Mouse (Mus musculus): ENCODE measurements around the gene Spcs1. TPM values are rescaled to one million over a fixed set of nuclear protein-coding genes. Genes with fewer than 3 reads are reported as not detected.

The Spcs1 gene
- polyA plus RNA-seq, 1 experiment from 2014 or later = 260 TPM

DNA sequence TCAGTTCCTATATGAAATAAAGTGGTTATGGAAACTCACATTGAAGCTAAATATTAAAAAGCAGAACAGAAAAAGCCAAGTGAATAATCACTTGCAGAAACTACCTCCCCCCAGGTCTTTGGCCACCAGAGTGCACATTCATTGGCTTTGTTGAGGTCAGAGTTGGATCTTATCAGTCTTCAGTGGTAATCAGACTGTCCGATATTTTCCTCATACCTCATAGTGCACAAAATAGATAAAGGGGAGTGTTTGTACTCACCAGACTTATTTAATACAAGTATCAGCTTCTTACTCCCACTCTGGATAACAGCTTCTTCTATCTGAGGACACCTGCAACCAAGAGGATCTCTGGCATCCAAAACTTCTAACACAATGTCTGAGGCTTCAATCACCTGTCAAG lies 14.6 kb upstream of the Spcs1 start:
- Histone ChIP-seq H3K4me1 (ENCODE audit: control insufficient read depth, insufficient read depth, low read length) (peaks cover 14% of the 10 kb centered on the region), H3K9me3 (ENCODE audit: control insufficient read depth, low read length) (no peaks in the 10 kb centered on the region), H3K4me3 (ENCODE audit: low read depth, low read length) (no peak overlapping the region), H3K4me2 (ENCODE audit: low read depth) (no peak overlapping the region), H3K27ac (ENCODE audit: low read depth, low read length) (no peak overlapping the region), H3K36me3 (ENCODE audit: control insufficient read depth, insufficient read depth, low read length) (peaks cover 26% of the 10 kb centered on the region), H3K9ac (ENCODE audit: low read length) (no peak overlapping the region), H3K27me3 (ENCODE audit: control insufficient read depth, insufficient read depth, low read length) (no peaks in the 10 kb centered on the region)
- no peak for DNase-seq (ENCODE audit: low spot score)
- no peak for ATAC-seq (ENCODE audit: insufficient read depth, low FRiP score, low TSS enrichment)
- 89% methylated on average over 1 of the region's 1 CpGs for WGBS

GRCm38 (mm10) chr14:31013928-31014327 lies 12.5 kb upstream of the Spcs1 start:
- Histone ChIP-seq H3K9me3 (ENCODE audit: control insufficient read depth, low read length) (no peaks in the 10 kb centered on the region), H3K4me2 (ENCODE audit: low read depth) (no peak overlapping the region), H3K4me1 (ENCODE audit: control insufficient read depth, insufficient read depth, low read length) (peaks cover 9% of the 10 kb centered on the region), H3K4me3 (ENCODE audit: low read depth, low read length) (no peak overlapping the region), H3K27me3 (ENCODE audit: control insufficient read depth, insufficient read depth, low read length) (no peaks in the 10 kb centered on the region), H3K27ac (ENCODE audit: low read depth, low read length) (no peak overlapping the region), H3K36me3 (ENCODE audit: control insufficient read depth, insufficient read depth, low read length) (peaks cover 27% of the 10 kb centered on the region), H3K9ac (ENCODE audit: low read length) (no peak overlapping the region)
- ATAC-seq (ENCODE audit: insufficient read depth, low FRiP score, low TSS enrichment) (no peak), DNase-seq (ENCODE audit: low spot score) (no peak)
- 100% methylated on average over 2 of the region's 2 CpGs for WGBS

DNA sequence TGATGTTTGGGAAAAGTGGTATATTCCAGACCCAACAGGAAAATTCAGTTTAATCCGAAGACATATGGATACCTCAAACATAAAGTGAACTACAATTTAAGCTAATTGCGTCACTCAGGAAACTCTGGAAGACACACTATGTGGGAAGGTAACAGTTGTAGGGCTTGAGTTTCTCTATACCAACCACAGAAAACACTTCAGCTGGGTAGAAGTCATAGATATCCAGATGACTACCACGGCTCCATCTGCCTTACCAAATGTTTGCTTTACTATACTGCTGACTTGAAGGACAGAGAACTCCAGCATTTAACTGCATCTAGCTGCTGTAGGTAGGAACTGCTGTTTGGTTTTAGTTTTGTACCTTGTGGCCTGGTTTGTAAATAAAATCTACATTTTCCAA lies 10.1 kb upstream of the Spcs1 start:
- no peak overlapping the region for H3K27ac ChIP-seq (ENCODE audit: low read depth, low read length)
- H3K9ac ChIP-seq (ENCODE audit: low read length) = no peak overlapping the region
- no peaks in the 10 kb centered on the region for H3K4me1 ChIP-seq (ENCODE audit: control insufficient read depth, insufficient read depth, low read length)
- WGBS = 98% methylated on average over 3 of the region's 3 CpGs
- H3K9me3 ChIP-seq (ENCODE audit: control insufficient read depth, low read length) = no peaks in the 10 kb centered on the region
- H3K4me2 ChIP-seq (ENCODE audit: low read depth) = no peak overlapping the region
- no peak overlapping the region for H3K4me3 ChIP-seq (ENCODE audit: low read depth, low read length)
- no peaks in the 10 kb centered on the region for H3K27me3 ChIP-seq (ENCODE audit: control insufficient read depth, insufficient read depth, low read length)
- no peak for DNase-seq (ENCODE audit: low spot score)
- H3K36me3 ChIP-seq (ENCODE audit: control insufficient read depth, insufficient read depth, low read length) = peaks cover 24% of the 10 kb centered on the region
- ATAC-seq (ENCODE audit: insufficient read depth, low FRiP score, low TSS enrichment) = no peak

GRCm38 (mm10) chr14:31006779-31007178 lies 5.3 kb upstream of the Spcs1 start:
- Histone ChIP-seq H3K27me3 (ENCODE audit: control insufficient read depth, insufficient read depth, low read length) (no peaks in the 10 kb centered on the region), H3K36me3 (ENCODE audit: control insufficient read depth, insufficient read depth, low read length) (peaks cover 6% of the 10 kb centered on the region)

GRCm38 (mm10) chr14:31004527-31004926 lies 3.1 kb upstream of the Spcs1 start:
- 87% methylated on average over 2 of the region's 2 CpGs for WGBS

More at GRCm38 (mm10) chr14:31006779-31007178, 5.3 kb upstream of the Spcs1 start:
- Histone ChIP-seq H3K27ac (ENCODE audit: low read depth, low read length) (no peak overlapping the region), H3K4me2 (ENCODE audit: low read depth) (no peak overlapping the region), H3K4me1 (ENCODE audit: control insufficient read depth, insufficient read depth, low read length) (peaks cover 5% of the 10 kb centered on the region), H3K9ac (ENCODE audit: low read length) (no peak overlapping the region), H3K4me3 (ENCODE audit: low read depth, low read length) (no peak overlapping the region), H3K9me3 (ENCODE audit: control insufficient read depth, low read length) (no peaks in the 10 kb centered on the region)
- WGBS = 75% methylated on average over 5 of the region's 5 CpGs
- ATAC-seq (ENCODE audit: insufficient read depth, low FRiP score, low TSS enrichment) (no peak), DNase-seq (ENCODE audit: low spot score) (no peak)

DNA sequence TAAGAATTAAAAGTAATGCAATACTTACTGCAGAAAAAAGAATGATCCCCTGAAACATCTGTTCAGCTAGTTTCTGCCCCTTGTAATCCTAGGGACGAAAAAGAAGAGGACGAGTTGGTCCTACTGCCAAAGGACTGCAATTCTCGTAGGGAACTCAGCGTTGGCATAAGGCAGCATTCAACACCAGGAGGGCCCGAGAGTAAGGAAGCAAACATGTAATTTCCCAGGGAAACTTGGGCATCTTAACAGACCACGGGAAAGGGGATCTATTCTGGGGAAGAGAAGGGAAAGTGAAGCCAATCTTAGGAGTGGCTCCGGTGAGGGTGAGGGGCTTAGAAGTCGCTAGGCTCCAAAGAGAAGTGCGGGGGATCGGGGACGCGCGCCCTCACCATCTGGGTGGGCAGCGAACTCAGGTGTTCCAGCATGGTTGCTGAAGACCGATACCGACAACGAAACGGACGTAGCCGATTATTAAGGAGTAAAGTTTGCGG lies 611 bp downstream of the Spcs1 start:
- WGBS = 2% methylated on average over 21 of the region's 21 CpGs
- peak overlapping the region; percentile 88 for H3K9ac ChIP-seq (ENCODE audit: low read length)
- peaks cover 11% of the 10 kb centered on the region for H3K4me1 ChIP-seq (ENCODE audit: control insufficient read depth, insufficient read depth, low read length)
- H3K9me3 ChIP-seq (ENCODE audit: control insufficient read depth, low read length) = no peaks in the 10 kb centered on the region
- no peaks in the 10 kb centered on the region for H3K36me3 ChIP-seq (ENCODE audit: control insufficient read depth, insufficient read depth, low read length)
- ATAC-seq (ENCODE audit: insufficient read depth, low FRiP score, low TSS enrichment) (peak; percentile 18; the same call in 1 of the 2 replicates), DNase-seq (ENCODE audit: low spot score) (no peak)
- H3K27ac ChIP-seq (ENCODE audit: low read depth, low read length) = peak overlapping the region; percentile 84; the same call in 1 of the 2 replicates
- no peaks in the 10 kb centered on the region for H3K27me3 ChIP-seq (ENCODE audit: control insufficient read depth, insufficient read depth, low read length)
- H3K4me3 ChIP-seq (ENCODE audit: low read depth, low read length) = peak overlapping the region; percentile 89
- H3K4me2 ChIP-seq (ENCODE audit: low read depth) = peak overlapping the region; percentile 54

More at GRCm38 (mm10) chr14:31004527-31004926, 3.1 kb upstream of the Spcs1 start:
- Histone ChIP-seq H3K27me3 (ENCODE audit: control insufficient read depth, insufficient read depth, low read length) (no peaks in the 10 kb centered on the region), H3K9ac (ENCODE audit: low read length) (no peak overlapping the region), H3K27ac (ENCODE audit: low read depth, low read length) (no peak overlapping the region), H3K36me3 (ENCODE audit: control insufficient read depth, insufficient read depth, low read length) (no peaks in the 10 kb centered on the region), H3K4me2 (ENCODE audit: low read depth) (no peak overlapping the region), H3K9me3 (ENCODE audit: control insufficient read depth, low read length) (no peaks in the 10 kb centered on the region), H3K4me3 (ENCODE audit: low read depth, low read length) (no peak overlapping the region), H3K4me1 (ENCODE audit: control insufficient read depth, insufficient read depth, low read length) (peaks cover 11% of the 10 kb centered on the region)
- no peak for DNase-seq (ENCODE audit: low spot score)
- ATAC-seq (ENCODE audit: insufficient read depth, low FRiP score, low TSS enrichment) = no peak

- Histone ChIP-seq H3K9me3 (ENCODE audit: control insufficient read depth, low read length) (no peaks in the 10 kb centered on the region), H3K27me3 (ENCODE audit: control insufficient read depth, insufficient read depth, low read length) (no peaks in the 10 kb centered on the region), H3K36me3 (ENCODE audit: control insufficient read depth, insufficient read depth, low read length) (no peaks in the 10 kb centered on the region), H3K4me1 (ENCODE audit: control insufficient read depth, insufficient read depth, low read length) (peaks cover 11% of the 10 kb centered on the region), H3K4me2 (ENCODE audit: low read depth) (peak overlapping the region; percentile 54), H3K27ac (ENCODE audit: low read depth, low read length) (no peak overlapping the region), H3K9ac (ENCODE audit: low read length) (peak overlapping the region; percentile 88), H3K4me3 (ENCODE audit: low read depth, low read length) (peak overlapping the region; percentile 89)
- 68% methylated on average over 10 of the region's 10 CpGs for WGBS
- DNase-seq (ENCODE audit: low spot score) (no peak), ATAC-seq (ENCODE audit: insufficient read depth, low FRiP score, low TSS enrichment) (no peak)
Observed at GRCm38 (mm10) chr14:31000356-31000755, 1.1 kb downstream of the Spcs1 start.

DNA sequence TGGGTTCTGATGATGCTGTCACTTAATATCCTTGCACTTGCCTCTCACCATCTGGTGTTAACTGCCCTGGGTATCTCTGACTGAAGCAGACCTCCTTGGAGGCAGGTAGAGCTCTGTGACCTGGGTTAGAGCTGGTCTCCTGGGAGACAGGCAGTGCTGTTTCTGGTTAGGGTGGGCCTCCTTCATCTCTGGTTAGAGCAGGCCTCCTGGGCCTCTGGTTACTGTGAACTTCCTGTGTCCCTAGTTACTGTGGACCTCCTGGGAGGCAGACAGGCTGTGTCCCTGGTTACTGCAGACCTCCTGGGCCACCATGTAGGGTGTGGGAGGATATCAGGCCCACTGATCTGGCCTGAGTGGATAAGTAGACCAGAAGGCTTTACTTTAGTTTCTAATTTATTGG lies 5.1 kb downstream of the Spcs1 start:
- Histone ChIP-seq H3K9ac (ENCODE audit: low read length) (no peak overlapping the region), H3K4me2 (ENCODE audit: low read depth) (no peak overlapping the region), H3K27ac (ENCODE audit: low read depth, low read length) (no peak overlapping the region), H3K9me3 (ENCODE audit: control insufficient read depth, low read length) (no peaks in the 10 kb centered on the region), H3K27me3 (ENCODE audit: control insufficient read depth, insufficient read depth, low read length) (no peaks in the 10 kb centered on the region), H3K36me3 (ENCODE audit: control insufficient read depth, insufficient read depth, low read length) (no peaks in the 10 kb centered on the region), H3K4me3 (ENCODE audit: low read depth, low read length) (no peak overlapping the region), H3K4me1 (ENCODE audit: control insufficient read depth, insufficient read depth, low read length) (peaks cover 6% of the 10 kb centered on the region; the same call in 1 of the 2 replicates)
- DNase-seq (ENCODE audit: low spot score) (no peak), ATAC-seq (ENCODE audit: insufficient read depth, low FRiP score, low TSS enrichment) (no peak)

GRCm38 (mm10) chr14:30976222-30976621 lies 25.2 kb downstream of the Spcs1 start:
- H3K9me3 ChIP-seq (ENCODE audit: control insufficient read depth, low read length) = no peaks in the 10 kb centered on the region
- H3K27ac ChIP-seq (ENCODE audit: low read depth, low read length) = no peak overlapping the region
- no peaks in the 10 kb centered on the region for H3K4me1 ChIP-seq (ENCODE audit: control insufficient read depth, insufficient read depth, low read length)
- H3K4me2 ChIP-seq (ENCODE audit: low read depth) = no peak overlapping the region
- DNase-seq (ENCODE audit: low spot score) (no peak), ATAC-seq (ENCODE audit: insufficient read depth, low FRiP score, low TSS enrichment) (no peak)
- H3K27me3 ChIP-seq (ENCODE audit: control insufficient read depth, insufficient read depth, low read length) = no peaks in the 10 kb centered on the region
- 80% methylated on average over 3 of the region's 3 CpGs for WGBS
- no peak overlapping the region for H3K9ac ChIP-seq (ENCODE audit: low read length)
- H3K36me3 ChIP-seq (ENCODE audit: control insufficient read depth, insufficient read depth, low read length) = peaks cover 2% of the 10 kb centered on the region; the same call in 1 of the 2 replicates
- H3K4me3 ChIP-seq (ENCODE audit: low read depth, low read length) = no peak overlapping the region

Measured in neural tube, embryonic 11.5 days (tissue).